Mouse (Mus musculus): ENCODE measurements around the gene Ccdc15. TPM values are rescaled to one million over a fixed set of nuclear protein-coding genes. Genes with fewer than 3 reads are reported as not detected.

The Ccdc15 gene
- polyA plus RNA-seq, 1 experiment, result 9.1 TPM

- no peak for TF ChIP-seq GATA1 (IDR thresholded peaks at IDR 0.05; ENCODE audit: low read length)
Observed at GRCm38 (mm10) chr9:37362881-37363280, 14.6 kb upstream of the Ccdc15 start.

- TF ChIP-seq GATA1 (IDR thresholded peaks at IDR 0.05; ENCODE audit: low read length), result no peak
Observed at GRCm38 (mm10) chr9:37362084-37362483, 13.9 kb upstream of the Ccdc15 start.

GRCm38 (mm10) chr9:37359331-37360220 is 11.3 kb upstream of the Ccdc15 start:
- no peak for TF ChIP-seq GATA1 (IDR thresholded peaks at IDR 0.05; ENCODE audit: low read length)

- TF ChIP-seq GATA1 (IDR thresholded peaks at IDR 0.05; ENCODE audit: low read length), result no peak
Observed at GRCm38 (mm10) chr9:37358713-37359330, 10.6 kb upstream of the Ccdc15 start.

- no peak for TF ChIP-seq GATA1 (IDR thresholded peaks at IDR 0.05; ENCODE audit: low read length)
Observed at GRCm38 (mm10) chr9:37354485-37354884, 6.3 kb upstream of the Ccdc15 start.

GRCm38 (mm10) chr9:37351266-37351665 is 3.0 kb upstream of the Ccdc15 start:
- TF ChIP-seq GATA1 (IDR thresholded peaks at IDR 0.05; ENCODE audit: low read length), result no peak

- no peak for TF ChIP-seq GATA1 (IDR thresholded peaks at IDR 0.05; ENCODE audit: low read length)
Observed at GRCm38 (mm10) chr9:37349050-37349449, 818 bp upstream of the Ccdc15 start.

GRCm38 (mm10) chr9:37347184-37347987 is 846 bp downstream of the Ccdc15 start:
- no peak for TF ChIP-seq GATA1 (IDR thresholded peaks at IDR 0.05; ENCODE audit: low read length)

- TF ChIP-seq GATA1 (IDR thresholded peaks at IDR 0.05; ENCODE audit: low read length), result no peak
Observed at GRCm38 (mm10) chr9:37345406-37345805, 2.8 kb downstream of the Ccdc15 start.

GRCm38 (mm10) chr9:37329456-37329855 is 18.8 kb downstream of the Ccdc15 start:
- TF ChIP-seq GATA1 (IDR thresholded peaks at IDR 0.05; ENCODE audit: low read length), result no peak

GRCm38 (mm10) chr9:37301720-37302119 is 46.5 kb downstream of the Ccdc15 start:
- no peak for TF ChIP-seq GATA1 (IDR thresholded peaks at IDR 0.05; ENCODE audit: low read length)

- TF ChIP-seq GATA1 (IDR thresholded peaks at IDR 0.05; ENCODE audit: low read length), result no peak
Observed at GRCm38 (mm10) chr9:37295586-37295985, 52.6 kb downstream of the Ccdc15 start.

GRCm38 (mm10) chr9:37266622-37267021 is 81.6 kb downstream of the Ccdc15 start:
- no peak for TF ChIP-seq GATA1 (IDR thresholded peaks at IDR 0.05; ENCODE audit: low read length)

GRCm38 (mm10) chr9:37255889-37256225 is 92.4 kb downstream of the Ccdc15 start:
- no peak for TF ChIP-seq GATA1 (IDR thresholded peaks at IDR 0.05; ENCODE audit: low read length)

- no peak for TF ChIP-seq GATA1 (IDR thresholded peaks at IDR 0.05; ENCODE audit: low read length)
Observed at GRCm38 (mm10) chr9:37255149-37255888, 92.9 kb downstream of the Ccdc15 start, which contains the start of gene Slc37a2. Slc37a2 (minus strand) TSS chr9:37255738.

All from G1E-ER4 (cell line).